17 mouse cellular contexts compared by ENCODE assay signal in genomic region chr2:129729681-129730080, GRCm38 (mm10). TPM values are rescaled to one million over a fixed set of nuclear protein-coding genes. Genes with fewer than 3 reads are reported as not detected.
A peak's percentile ranks its signal among the peaks of the same experiment; 100 is the strongest.
DNase-seq lines count a peak whose midpoint lies in the region; ATAC-seq and TF ChIP-seq lines count a peak whose summit lies in the region.
"Had no signal": no experiment of that assay in that cellular context is flagged by ENCODE, and none has a peak within 500 bp of the region (broad histone marks: within the 10 kb centered on the region; RNA-seq: fewer than 3 reads in every experiment).

No protein-coding gene starts in this region.

- no peaks in the 10 kb centered on the region for H3K4me1 ChIP-seq in CH12.LX (ENCODE audit: control insufficient read depth in 1 of 2, insufficient read depth in 2 of 2)
- H3K4me1 ChIP-seq: intestine, embryonic 15.5 days; liver, embryonic 15.5 days had no signal

- in situ Hi-C loops in CH12.LX (cut with MboI; ENCODE audit: low pct_ligation_motif_present, low pct_unique_long_range_greater_than_20kb, low sequenced_read_pairs) = no loop called here
- in situ Hi-C loops in Patski (cut with MboI; ENCODE audit: low pct_unique_long_range_greater_than_20kb) = no loop called here

- no peak overlapping the region for H3K4me3 ChIP-seq in CH12.LX (replicated peaks in 1 of 3; ENCODE audit: low read depth in 2 of 3, low read length in 2 of 3, poor library complexity in 1 of 3)
- H3K4me3 ChIP-seq: intestine, embryonic 15.5 days; liver, embryonic 15.5 days had no signal

- no peak for TF ChIP-seq RAD21 in CH12.LX (IDR thresholded peaks at IDR 0.05; ENCODE audit: low read depth, low read length)

- POLR2A ChIA-PET in Patski (lab: Charles Lee) = no interaction called here

- TF ChIP-seq CTCF in CH12.LX (conservative IDR thresholded peaks at IDR 0.05 in 1 of 2, IDR thresholded peaks at IDR 0.05 in 1 of 2; ENCODE audit: low read depth in 2 of 2, low read length in 2 of 2) (no peak), Patski (IDR thresholded peaks at IDR 0.05) (peak; percentile 34)

- H3K27ac ChIP-seq in CH12.LX (ENCODE audit: insufficient read depth, low read depth) = no peak overlapping the region
- H3K27ac ChIP-seq: intestine, embryonic 15.5 days; liver, embryonic 15.5 days had no signal

- CTCF ChIA-PET in Patski (lab: Charles Lee) = no interaction called here

- H3K36me3 ChIP-seq in CH12.LX (replicated peaks in 1 of 2; ENCODE audit: control insufficient read depth in 1 of 2, insufficient read depth in 1 of 2, low read length in 1 of 2) = no peaks in the 10 kb centered on the region
- H3K36me3 ChIP-seq: intestine, embryonic 15.5 days; liver, embryonic 15.5 days had no signal

- no peak for ATAC-seq in Patski
- ATAC-seq: activated CD4-positive, CD25-positive, alpha-beta regulatory T cell, adult 4 months; forebrain, postnatal 0 days; intestine, embryonic 15.5 days had no signal

- TF ChIP-seq EP300 in CH12.LX (IDR thresholded peaks at IDR 0.05; ENCODE audit: low read length) = no peak

- no peak overlapping the region for H3K4me2 ChIP-seq in CH12.LX (ENCODE audit: insufficient read depth, low read depth, poor library complexity, severe bottlenecking)
- H3K4me2 ChIP-seq: intestine, embryonic 15.5 days; liver, embryonic 15.5 days had no signal

- TF ChIP-seq POLR2A in CH12.LX (IDR thresholded peaks at IDR 0.05; ENCODE audit: low read depth, low read length) = no peak

- H3K9me3 ChIP-seq in CH12.LX (replicated peaks; ENCODE audit: low read length) = no peaks in the 10 kb centered on the region
- H3K9me3 ChIP-seq: intestine, embryonic 15.5 days; liver, embryonic 15.5 days had no signal

- dilution Hi-C loops in CH12.LX (cut with MboI; ENCODE audit: extremely low pct_ligation_motif_present, extremely low pct_unique_long_range_greater_than_20kb, low sequenced_read_pairs) = no loop called here

- DNase-seq in gastrocnemius, adult 18-20 months (ENCODE audit: low spot score) = peak; percentile 6
- no peak for DNase-seq in gastrocnemius, postnatal 4 days (ENCODE audit: low spot score in 2 of 2)
- peak; percentile 26 to 33 for DNase-seq in left cerebral cortex, adult 18-20 months (ENCODE audit: low spot score in 2 of 2)
- no peak for DNase-seq in left cerebral cortex, adult 11 months (ENCODE audit: low spot score)
- DNase-seq in CH12.LX (ENCODE audit: extremely low read depth) = no peak
- DNase-seq in Patski (ENCODE audit: low read depth, low spot score) = no peak
- DNase-seq in embryo, embryonic 9.5 days (ENCODE audit: extremely low spot score) = no peak
- DNase-seq in thymus, adult 18-20 months = no peak
- DNase-seq: forebrain, postnatal 0 days; left cerebral cortex, postnatal 4 days had no signal

- H3K79me2 ChIP-seq in CH12.LX (replicated peaks; ENCODE audit: control insufficient read depth, extremely low read depth, insufficient read depth, poor library complexity, severe bottlenecking) = no peaks in the 10 kb centered on the region

- no peak overlapping the region for H3K9ac ChIP-seq in CH12.LX (ENCODE audit: insufficient read depth, low read depth)
- H3K9ac ChIP-seq: forebrain, postnatal 0 days; intestine, embryonic 15.5 days; liver, embryonic 15.5 days had no signal

- H3K27me3 ChIP-seq in CH12.LX (replicated peaks) = peaks cover 19% of the 10 kb centered on the region
- peaks cover 24% of the 10 kb centered on the region for H3K27me3 ChIP-seq in Patski
- H3K27me3 ChIP-seq: intestine, embryonic 15.5 days; liver, embryonic 15.5 days had no signal

TF ChIP-seq in CH12.LX, 34 proteins besides CTCF, POLR2A, EP300 and RAD21:
- TF ChIP-seq MEF2A (IDR thresholded peaks at IDR 0.05; ENCODE audit: borderline replicate concordance, low read depth, low read length) (no peak), BHLHE40 (IDR thresholded peaks at IDR 0.05; ENCODE audit: low read depth, low read length) (no peak), MXI1 (IDR thresholded peaks at IDR 0.05; ENCODE audit: low read depth, low read length) (no peak), RCOR1 (conservative IDR thresholded peaks at IDR 0.05; ENCODE audit: low read depth, low read length) (no peak), MAFK (IDR thresholded peaks at IDR 0.05; ENCODE audit: insufficient replicate concordance, low read length) (peak; percentile 83)

RNA-seq across cellular contexts. Expression of gene Pdyn, which starts 30.0 kb away (rescaled TPM):
- total RNA-seq in gastrocnemius, adult 18-20 months (2021) = not detected
- not detected for total RNA-seq in gastrocnemius, postnatal 4 days (2021)
- total RNA-seq in left cerebral cortex, adult 18-20 months (2021) = 10 to 100 TPM; 33.4 to 38.8 TPM
- total RNA-seq in CH12.LX (2012; rRNA removed) = not detected in 2 replicates
- not detected in 2 replicates for total RNA-seq in CH12.LX (2014; rRNA removed)
- polyA plus RNA-seq in CH12.LX (2012; ENCODE audit: insufficient read length, low read depth) = not detected in 2 replicates
- polyA plus RNA-seq in Patski (2021) = not detected
- total RNA-seq: granulocyte monocyte progenitor cell, adult 5-6 weeks; hematopoietic stem cell, adult 5-6 weeks; megakaryocyte-erythroid progenitor cell, adult 5-6 weeks; neutrophil, adult 5-6 weeks had no signal
- polyA plus RNA-seq: activated CD4-positive, CD25-positive, alpha-beta regulatory T cell, adult 4 months had no signal

Comparison
In these comparisons a context has a peak if more than half of its experiments do, and no peak if none do; other contexts are left out.
1. DNase-seq: peak in gastrocnemius, adult 18-20 months (single experiment) and left cerebral cortex, adult 18-20 months (2 of 2); none in gastrocnemius, postnatal 4 days (0 of 2), left cerebral cortex, adult 11 months (single experiment), CH12.LX (single experiment), Patski (single experiment), embryo, embryonic 9.5 days (single experiment) and thymus, adult 18-20 months (0 of 2).
2. RNA of gene Pdyn, which starts 30.0 kb away (total RNA-seq): 33.4 to 38.8 TPM in left cerebral cortex, adult 18-20 months; not detected in gastrocnemius, postnatal 4 days, not detected in gastrocnemius, adult 18-20 months and not detected in CH12.LX; every median in the first group is over 10 times any median in the second.